Mouse (Mus musculus): ENCODE data around the gene Slc25a48. TPM values are rescaled to one million over a fixed set of nuclear protein-coding genes. Genes with fewer than 3 reads are reported as not detected.

Slc25a48 gene
- not detected for total RNA-seq (2021)
- long read RNA-seq, experiment 1 = 0 reads
- long read RNA-seq, experiment 2 = 0 reads

DNA sequence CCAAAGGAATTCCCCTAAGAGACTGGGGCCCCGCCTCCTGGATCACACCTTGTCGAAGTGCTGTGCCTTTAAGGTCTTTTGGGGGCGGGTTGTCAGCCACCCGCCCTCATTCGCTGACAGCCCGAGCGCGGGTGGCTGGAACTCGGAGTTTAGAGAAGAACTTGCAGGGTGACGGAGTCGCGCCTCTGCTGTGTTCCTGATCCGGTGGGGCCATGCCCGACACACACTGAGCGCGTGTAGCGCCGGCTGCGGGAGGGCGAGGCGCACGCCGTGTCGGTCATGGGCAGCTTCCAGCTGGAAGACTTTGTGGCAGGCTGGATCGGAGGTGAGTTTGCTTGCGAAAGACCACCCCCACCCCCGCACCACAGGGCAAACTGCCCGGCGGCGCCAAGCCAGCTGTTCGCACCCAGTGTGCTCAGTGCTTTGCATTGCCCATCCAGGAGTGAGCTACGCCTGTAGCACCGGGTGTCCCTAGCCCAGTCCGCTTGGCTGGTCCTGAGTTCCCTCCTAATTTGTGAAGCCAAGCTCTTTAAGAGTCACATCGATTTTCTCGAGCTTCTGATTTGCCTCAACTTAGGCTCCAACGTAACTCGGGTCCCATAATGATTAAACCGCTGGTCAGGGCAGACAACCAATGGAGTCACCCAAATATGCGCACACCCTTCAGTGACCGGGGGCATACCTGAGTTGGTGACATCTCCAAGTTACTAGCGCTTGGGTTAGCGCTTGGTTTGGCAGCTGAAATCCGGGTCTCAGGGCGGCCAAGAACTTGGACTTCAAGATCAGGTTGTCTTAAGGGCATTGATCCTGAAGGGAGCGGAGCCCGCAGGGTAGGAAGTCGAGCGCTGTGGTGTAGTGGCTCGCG lies at the start of gene Slc25a48:
Slc25a48 (plus strand) TSS at position 145 of the 865 bp plus-strand sequence.
- no peak for DNase-seq (ENCODE audit: low spot score in 2 of 2)

DNA sequence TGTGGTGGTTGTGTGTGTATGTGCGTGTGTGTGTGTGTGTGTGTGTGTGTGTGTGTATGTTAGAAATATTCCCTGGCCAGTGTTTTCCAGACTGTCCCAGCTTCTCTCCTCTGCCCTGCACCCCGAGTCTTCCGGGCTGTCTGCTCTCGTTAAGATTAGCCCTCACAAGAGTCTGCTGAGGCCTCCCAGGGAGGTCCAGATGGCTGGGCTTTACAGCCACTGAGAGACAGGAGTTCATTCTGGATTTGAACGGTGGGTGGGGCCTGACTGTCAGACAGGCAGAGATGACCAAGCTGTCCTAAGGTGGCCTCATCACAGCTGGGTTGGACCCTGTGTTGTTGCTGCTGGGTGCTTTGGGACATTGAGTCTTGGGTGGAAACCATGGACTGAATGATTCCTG lies 40.6 kb upstream of the Slc25a48 start:
- DNase-seq (ENCODE audit: low spot score in 2 of 2) = peak in 1 of 2 experiments; percentile 37

DNA sequence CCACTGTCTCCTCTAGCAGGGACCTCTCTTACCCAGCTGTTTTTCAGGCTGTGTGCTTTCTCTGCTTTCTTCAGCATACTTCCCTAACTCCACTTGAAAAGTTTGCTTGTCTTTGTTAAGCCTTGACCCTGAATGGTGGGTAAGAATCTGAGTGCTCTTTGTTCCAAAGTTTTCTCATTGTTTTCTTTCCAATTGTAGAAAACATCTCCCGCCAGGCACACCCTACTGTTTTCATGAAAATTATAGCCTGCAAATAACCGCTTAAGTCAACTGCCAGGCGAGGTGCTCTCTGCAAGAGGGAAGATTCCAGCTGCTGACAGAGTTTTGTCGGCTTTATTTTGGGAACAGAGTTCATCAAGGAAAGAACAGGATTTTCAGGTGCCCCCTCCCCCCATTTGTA lies 37.0 kb upstream of the Slc25a48 start:
- DNase-seq (ENCODE audit: low spot score in 2 of 2) = no peak

DNA sequence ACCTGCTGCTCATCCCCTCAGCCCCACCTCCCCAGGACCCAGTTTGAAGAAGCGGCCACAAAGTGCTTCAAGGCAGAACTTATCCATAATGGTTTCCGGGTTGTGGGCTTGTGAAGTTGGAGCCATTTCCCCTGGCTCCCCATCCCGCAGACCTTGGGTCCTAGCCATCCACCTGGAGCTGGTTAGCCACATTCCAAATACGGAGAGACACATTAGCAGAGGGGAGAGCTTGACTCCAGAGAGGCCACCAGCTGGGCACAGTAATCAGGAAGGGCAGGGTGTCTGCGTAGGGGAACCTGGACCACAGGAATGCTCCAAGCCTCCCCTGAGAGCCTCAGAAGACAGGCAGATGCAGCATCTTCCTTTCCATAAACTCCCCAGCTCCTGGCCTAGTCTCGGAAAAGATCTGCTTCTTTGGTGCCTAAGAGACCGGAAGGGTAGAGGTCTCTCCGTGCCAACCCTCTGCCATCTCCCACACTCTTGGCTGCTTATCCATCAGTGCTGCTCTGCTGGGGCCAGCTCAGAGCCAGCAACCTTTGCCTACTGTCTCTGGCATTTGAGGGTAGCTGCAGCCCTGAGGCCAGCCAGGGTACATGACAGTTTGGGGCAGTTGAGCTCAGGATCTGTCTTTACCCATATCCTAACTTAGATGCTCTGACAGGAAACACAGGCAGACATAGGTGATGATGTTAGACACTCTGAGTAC lies 34.6 kb upstream of the Slc25a48 start:
- no peak for DNase-seq (ENCODE audit: low spot score in 2 of 2)

DNA sequence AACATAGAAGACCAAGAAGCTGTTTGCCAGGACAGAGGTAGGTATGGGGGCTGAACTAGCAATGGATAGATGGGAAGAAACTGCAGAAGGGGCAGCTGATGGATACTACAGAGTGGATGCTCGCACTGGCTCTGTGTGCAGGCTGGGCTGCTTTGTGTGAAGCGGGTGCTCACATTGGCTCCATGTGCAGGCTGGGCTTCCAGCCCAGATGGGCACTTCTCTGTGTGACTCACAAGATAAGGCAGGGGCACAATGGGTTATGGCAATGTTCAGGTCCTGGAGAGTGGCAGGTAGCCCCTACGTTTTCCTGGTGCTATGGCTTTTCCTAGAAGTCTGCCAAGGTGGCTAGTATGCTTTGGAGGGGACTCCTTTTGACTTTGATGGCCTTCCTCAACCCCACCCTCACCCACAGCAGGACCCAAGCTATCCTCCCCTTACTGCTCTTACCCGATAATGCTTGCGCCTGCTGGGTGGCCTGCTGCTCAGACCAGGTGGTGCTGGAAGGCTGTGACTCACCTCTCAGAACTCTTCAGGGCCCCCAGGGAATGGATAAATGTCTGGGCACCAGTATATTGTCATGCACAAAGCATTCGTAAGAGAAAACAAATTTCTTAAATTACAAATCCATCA lies 33.5 kb upstream of the Slc25a48 start:
- no peak for DNase-seq (ENCODE audit: low spot score in 2 of 2)

DNA sequence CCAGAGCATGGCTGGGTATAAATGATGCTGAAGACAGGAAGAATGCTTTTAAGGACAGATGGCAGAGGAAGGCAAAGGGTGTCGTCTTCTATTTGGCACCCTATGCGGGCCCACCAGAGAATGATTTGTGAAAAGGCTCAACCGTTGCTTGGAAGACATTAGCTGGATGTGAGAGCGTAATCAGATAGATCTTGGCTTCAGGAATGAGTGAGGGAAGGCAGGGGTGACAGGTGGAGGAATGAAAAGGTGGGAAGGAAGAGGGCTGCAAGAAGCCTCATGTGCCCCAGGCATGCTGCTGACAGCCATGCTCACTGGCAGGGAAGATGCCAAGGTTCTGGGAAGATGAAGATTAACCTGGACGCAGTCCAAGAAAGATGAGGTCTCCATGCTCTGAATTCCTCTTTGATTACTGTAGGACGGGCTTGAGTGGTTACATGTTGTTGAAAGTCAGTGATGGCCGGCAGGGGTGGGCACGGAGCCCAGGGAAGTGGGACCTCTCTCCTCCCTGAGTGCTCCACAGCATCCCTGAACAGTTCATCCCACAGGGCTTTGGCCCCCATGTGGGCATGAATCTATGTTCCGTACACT lies 25.8 kb upstream of the Slc25a48 start:
- no peak for DNase-seq (ENCODE audit: low spot score in 2 of 2)

DNA sequence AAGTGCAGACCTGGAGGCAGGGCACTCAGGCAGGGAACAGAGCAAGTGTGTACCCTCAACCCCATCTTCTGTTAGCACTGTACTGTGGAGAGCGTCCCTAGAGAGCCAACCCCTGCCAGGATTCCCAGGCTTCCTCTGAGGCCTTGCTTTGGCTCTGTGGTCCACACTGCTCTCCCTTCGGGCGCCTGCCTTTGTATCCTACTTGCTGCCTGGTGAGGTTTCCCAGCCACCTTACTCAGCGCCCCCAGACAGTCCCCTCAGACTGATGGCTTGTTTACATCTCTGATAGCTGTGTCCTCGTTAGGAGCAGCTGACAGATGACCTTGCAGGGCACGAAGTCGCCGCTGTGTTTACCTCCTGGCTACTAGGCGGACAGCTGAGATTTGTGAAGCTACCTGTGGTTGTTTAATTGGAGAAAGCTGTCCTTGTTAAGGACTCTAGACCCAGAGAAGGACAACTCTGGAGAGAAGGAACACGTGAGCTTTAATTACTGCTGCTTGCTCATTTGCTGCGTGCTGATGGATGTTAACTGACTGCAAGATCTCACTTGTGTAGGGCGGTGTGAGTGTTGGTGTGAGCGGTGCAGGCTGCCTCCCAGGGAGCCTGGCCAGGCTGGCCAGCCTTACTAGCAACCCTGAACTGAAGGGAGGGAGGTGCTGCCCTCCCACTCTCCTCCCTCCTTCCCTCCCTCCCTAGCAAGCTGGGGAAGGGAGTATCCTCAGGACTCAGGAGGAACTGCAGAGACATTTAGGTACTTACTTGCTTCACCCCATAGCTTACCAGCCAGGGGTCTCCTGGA lies 19.3 kb upstream of the Slc25a48 start:
- no peak for DNase-seq (ENCODE audit: low spot score in 2 of 2)

DNA sequence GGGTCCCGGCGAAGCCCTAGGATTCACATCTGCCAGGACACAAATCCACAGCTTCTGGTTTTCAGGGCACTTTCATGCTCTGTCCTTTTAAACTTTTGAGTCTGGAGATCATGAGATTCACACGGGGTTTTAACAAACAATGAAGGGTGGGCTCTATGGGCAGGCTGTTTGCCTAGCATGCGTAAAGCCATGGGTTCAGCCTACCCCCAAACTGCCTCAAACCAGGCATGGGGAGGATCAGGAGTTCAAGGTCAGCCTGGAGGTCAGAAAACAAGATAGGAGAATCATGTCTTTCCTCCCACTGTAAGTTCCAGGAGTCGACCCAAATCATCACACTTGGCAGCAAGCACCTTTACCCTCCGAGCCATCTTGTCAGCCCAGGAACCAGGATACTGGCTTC lies 18.6 kb upstream of the Slc25a48 start:
- DNase-seq (ENCODE audit: low spot score in 2 of 2) = no peak

DNA sequence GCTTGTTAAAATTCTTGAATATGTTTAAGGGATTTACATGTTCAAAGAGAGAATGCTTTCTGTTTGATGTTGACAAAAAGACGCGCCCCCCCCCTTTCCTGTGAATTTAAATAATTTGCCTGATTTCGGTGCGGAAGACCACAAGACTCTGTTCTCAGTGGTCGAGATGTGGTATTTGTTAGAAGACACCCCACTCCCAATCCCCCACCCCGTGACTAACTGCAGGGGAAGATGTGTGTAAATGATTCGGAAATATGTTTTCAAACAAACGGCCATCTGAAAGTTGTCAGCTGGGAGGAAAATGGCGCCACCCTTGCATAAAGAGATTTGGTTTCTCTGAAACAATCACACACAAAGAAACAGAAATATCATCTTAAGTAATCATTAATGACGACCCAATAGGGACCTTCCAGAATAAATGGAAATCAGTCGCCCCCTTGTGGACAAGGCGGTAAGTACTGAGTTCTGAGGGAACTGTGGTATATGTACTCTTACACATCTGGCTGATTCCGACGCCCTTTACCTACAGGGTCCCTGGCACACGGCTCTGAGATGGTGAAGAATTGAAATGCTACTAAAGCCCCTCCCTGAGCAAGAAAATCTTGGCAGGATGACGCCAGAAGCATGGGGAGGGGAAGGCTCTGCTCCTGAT lies 16.0 kb upstream of the Slc25a48 start:
- DNase-seq (ENCODE audit: low spot score in 2 of 2) = peak; percentile 64 to 77

DNA sequence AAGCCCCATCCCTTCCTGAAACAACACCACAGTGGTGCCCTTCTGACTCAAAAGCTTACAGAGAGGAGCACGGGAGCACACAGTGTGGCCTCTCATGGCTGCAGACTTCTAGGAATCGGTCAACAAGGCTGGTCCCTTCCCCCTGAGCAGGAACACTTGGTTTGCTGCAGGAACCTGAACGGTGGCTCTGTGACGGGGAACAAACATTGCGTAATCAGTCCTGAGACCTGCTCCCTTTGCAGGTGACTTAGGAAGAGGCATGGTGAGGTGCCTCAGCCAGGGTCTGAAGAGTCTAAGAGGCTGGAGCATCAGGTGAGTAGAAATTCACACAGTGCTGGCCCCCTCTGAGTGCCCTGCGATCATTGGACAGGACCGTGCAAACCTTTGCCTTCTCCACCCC lies 12.2 kb upstream of the Slc25a48 start:
- DNase-seq (ENCODE audit: low spot score in 2 of 2) = no peak

DNA sequence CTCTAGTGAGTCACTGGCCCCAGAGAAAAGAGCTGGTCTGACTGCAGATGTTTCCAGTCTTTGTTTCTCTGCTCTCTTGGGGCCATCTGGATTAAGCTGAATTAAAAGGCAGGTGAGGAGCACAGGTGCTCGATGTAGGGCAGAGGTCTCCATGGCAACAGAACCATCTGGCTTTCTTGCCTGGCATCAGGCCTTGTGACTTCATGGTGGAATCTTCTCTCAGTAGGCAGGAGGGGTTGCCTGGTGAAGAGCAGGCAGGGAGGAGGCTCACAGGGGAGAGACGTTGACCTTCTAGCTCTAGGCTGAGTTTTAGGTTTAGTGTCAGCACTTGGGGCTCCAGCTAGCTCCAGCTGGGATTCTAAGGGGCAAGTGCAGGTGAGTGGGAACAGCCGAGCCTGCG lies 11.8 kb upstream of the Slc25a48 start, which contains the start of gene Gm3045:
Gm3045 (plus strand) TSS at position 230 of the 400 bp plus-strand sequence.
- DNase-seq (ENCODE audit: low spot score in 2 of 2) = no peak

DNA sequence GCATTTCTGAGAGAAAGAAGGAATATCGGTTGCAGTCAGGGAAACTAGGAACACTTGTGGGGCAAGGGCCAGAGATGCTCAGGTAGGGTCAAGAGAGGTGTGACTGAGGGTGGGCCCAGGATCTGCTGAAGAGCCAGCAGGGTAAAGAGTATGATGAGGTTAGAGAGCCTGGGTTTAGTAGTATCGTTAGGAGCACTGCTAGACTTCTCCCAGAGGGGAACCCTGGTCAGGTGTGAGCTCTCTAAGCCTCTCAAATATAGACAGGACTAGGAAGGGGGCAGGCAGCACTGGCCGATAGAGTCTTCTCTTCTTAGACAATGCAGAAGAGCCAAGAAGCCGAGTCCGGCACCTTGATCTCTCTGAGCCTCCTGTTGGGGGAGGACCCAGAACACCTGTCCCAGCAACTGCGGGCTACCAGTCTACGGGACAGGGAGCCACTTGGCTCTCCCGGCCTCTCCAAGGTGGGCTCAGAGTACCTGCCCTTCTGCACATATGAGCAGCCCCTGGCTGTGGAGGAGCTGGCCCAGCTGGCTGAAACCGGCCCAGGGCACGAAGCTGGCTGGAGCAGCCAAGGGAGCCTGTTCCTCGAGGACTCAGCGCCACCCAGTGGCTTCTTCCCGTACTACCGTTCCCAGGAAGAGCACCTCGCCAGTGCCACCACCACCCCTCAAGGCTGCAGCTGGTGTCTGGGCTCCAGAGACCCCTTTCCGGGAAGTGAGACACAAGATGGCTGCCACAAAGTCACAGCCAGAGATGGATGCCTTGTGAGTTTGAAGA lies 9.2 kb upstream of the Slc25a48 start:
- DNase-seq (ENCODE audit: low spot score in 2 of 2) = peak; percentile 53 to 74

DNA sequence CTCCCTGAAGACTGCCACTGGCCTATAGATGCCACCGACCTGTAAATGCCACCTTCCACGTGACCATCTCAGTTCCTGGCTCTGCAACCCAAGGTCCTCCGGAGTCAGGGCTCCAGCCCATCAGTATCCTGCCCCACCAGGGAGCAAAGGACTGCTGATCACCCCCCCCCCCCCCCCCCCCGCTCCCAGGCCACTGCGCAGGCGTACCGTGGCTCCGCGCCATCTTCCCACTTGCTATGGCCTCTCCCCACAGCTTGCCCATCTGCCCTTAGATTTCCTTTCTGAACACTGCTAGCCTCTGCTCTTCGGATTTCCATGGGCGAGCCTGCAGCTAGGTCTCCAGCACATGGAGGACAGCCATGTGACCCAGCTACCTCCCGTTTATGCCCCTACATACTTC lies 5.7 kb upstream of the Slc25a48 start:
- DNase-seq (ENCODE audit: low spot score in 2 of 2) = no peak

DNA sequence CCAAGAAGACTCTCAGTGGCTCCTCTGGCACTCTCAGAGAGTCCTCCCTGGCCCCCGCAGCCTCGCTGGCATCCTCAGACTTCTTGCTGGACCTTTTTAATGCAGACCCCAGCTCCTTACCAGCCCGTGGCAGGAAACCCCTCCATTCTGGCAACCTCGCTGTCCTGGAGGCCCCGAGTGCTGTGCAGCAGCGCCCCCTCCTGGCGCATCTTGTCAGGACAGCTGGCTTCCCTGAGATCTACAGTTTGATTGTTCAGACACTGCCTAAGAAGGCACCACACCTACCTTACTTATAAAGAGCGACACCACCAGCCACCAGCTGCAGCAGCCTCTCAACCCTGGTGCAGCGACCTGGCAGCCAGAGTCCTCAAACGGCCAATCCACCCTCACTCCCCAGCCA lies 4.7 kb upstream of the Slc25a48 start:
- peak; percentile 47 to 64 for DNase-seq (ENCODE audit: low spot score in 2 of 2)

DNA sequence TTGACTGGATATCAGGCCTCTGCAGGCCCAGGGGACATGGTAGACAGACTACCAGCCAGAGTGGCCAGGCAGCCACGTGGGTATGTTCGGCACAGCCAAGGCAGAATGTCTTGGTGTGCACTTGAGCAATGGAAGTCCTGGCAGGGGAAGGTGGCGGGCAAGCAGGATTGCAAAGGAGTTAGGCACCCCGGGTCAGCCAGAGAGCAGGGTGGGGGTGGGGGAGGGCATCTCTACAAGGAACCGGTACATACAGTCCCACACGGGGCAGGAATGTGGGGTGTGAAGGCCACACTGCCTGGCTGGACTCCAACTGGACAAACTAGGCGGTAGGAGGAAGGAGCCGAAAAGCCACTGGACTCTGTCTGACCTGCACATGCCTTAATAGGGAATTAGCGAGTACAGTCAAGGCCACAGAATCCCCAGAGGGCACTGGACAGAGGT lies 3.8 kb upstream of the Slc25a48 start:
- DNase-seq (ENCODE audit: low spot score in 2 of 2) = no peak

DNA sequence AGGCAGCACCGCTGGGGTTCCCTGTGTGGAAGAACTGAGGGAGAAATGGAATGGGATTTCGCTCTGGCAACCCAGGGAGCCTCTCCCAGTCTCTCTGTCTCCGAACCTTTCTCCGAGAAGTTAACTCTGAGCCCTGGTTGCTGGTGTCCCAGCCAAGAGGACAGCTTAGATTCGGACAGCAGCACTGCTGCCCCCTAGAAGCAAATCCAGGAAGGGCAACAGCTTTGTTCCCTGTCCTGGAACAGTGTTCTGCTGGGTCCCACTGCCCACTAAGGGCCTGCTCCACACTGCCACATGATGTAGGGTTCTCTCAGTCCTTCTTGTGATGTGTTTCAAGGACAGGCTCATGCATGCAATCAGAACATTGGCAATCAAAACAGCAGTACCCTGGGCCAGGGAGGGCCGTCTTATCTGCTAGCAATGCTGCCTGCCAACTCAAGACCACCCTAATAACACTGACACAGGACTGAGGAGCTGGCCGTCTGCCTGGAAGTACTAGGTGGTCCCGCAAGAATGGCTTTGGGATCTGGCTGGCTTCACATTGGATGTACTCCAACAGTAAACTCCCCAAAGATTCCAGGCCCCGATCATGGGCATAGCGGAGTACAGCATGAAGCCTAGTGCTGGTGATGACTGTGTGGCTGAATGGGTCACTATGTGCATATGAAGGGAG lies 2.4 kb upstream of the Slc25a48 start:
- DNase-seq (ENCODE audit: low spot score in 2 of 2) = no peak

DNA sequence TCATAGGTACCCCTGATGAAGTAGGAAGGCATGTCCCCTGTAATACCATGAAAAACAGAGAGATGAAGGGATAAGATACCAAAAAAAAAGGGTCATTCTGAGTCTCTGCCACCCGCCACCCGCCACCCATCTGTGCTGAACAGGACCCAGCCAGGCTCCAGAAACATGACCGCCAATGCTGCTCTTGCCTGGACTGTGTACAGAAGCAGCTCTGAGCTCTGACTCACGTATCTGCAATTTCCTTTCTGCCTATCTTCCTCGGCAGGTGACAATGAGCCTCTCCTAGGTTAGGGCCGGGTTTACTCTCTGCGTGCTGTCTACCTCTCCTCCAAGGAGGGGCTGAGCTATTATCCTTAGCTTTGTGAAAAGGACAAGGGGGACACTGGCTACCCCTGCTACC lies 5.3 kb downstream of the Slc25a48 start:
- DNase-seq (ENCODE audit: low spot score in 2 of 2) = no peak

DNA sequence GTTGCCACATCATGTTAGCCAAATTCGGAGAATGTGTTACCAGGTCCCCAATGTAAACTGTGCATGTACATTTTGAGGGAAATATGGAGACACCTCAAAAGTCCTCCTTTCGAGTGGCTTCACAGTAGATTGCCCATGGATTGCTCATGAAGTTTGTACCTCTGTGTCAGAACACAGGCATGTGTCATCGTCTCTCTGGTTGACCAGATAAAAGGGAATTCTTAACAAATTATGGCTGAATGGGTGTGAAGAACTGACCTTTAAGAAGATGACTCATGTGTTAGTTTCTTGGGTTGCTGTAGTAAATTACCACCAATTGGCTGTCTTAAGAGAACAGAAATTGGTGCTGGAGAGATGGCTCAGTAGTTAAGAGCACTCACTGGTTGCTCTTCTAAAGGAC lies 6.0 kb downstream of the Slc25a48 start:
- DNase-seq (ENCODE audit: low spot score in 2 of 2) = no peak

DNA sequence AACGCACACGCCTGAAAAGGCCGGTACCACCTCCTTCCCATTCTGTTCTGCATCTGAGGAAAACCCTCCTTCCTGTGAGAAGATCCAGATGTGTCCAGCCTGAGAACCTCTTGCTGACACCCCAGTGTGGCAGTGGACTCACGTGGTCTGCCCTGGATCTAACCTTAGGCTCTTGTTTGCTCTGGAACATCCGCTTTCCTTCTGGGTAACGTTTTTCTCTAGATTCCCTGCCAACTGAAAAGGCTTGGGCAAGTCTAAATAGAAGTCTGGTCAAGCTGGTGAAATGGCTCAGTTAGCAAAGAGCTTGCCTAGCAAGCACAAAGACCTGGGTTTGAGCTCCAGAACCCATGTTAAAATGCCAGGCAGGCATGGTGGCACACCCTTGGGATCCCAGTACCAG lies 6.8 kb downstream of the Slc25a48 start:
- no peak for DNase-seq (ENCODE audit: low spot score in 2 of 2)
